Mouse (Mus musculus) G1E (cell line): ENCODE measurements around the gene Aig1. TPM values are rescaled to one million over a fixed set of nuclear protein-coding genes. Genes with fewer than 3 reads are reported as not detected.

Experiments used
- ATAC-seq: 2 replicates; pipeline ENCODE4 v1.8.0; 2016; ENCODE audit warnings: mild to moderate bottlenecking; ENCODE audit not compliant: insufficient number of reproducible peaks, poor library complexity, low FRiP score, severe bottlenecking; ENCODE audit errors: extremely low read depth
- DNase-seq: peaks from one replicate; pipeline ENCODE4 v3.0.0; 2012; ENCODE audit warnings: low spot score
- H3K27me3 ChIP-seq: 2 replicates; pipeline ENCODE4 v1.6.1; 2012; ENCODE audit warnings: mild to moderate bottlenecking, low read length, inconsistent platforms; ENCODE audit not compliant: insufficient read depth
- H3K36me3 ChIP-seq: replicated peaks from 2 replicates; pipeline ENCODE3; 2012; ENCODE audit warnings: mild to moderate bottlenecking, inconsistent platforms
- H3K4me1 ChIP-seq: 2 replicates; pipeline ENCODE4 v1.6.1; 2012; ENCODE audit warnings: low read depth, low read length, inconsistent platforms, mixed read lengths; ENCODE audit not compliant: insufficient read depth
- H3K4me3 ChIP-seq: 2 replicates; pipeline ENCODE4 v1.5.1; 2012; ENCODE audit warnings: low read depth, mild to moderate bottlenecking, inconsistent platforms, low read length, moderate library complexity, mixed read lengths
- H3K9me3 ChIP-seq: replicated peaks from 2 replicates; pipeline ENCODE4 v1.6.1; 2012; ENCODE audit warnings: inconsistent platforms
- CTCF ChIP-seq: IDR thresholded peaks from 2 replicates; pipeline ENCODE4 v1.5.1; 2012; ENCODE audit warnings: low read depth, low read length, inconsistent platforms, mixed read lengths
- GATA1 ChIP-seq: IDR thresholded peaks from 2 replicates; pipeline ENCODE4 v1.6.1; 2012; ENCODE audit warnings: borderline replicate concordance, low read length, inconsistent platforms, mixed read lengths
- GATA2 ChIP-seq: IDR thresholded peaks from 2 replicates; pipeline ENCODE4 v1.6.1; 2012; ENCODE audit warnings: low read depth, low read length, inconsistent platforms, borderline replicate concordance
- POLR2AphosphoS5 ChIP-seq: IDR thresholded peaks from 2 replicates; pipeline ENCODE4 v1.6.1; 2012; ENCODE audit warnings: low read depth, low read length, inconsistent platforms; ENCODE audit not compliant: insufficient replicate concordance
- TAL1 ChIP-seq: conservative IDR thresholded peaks from 2 replicates; pipeline ENCODE4 v1.6.1; 2012; ENCODE audit warnings: low read depth, low read length, inconsistent platforms, mixed read lengths
- polyA plus RNA-seq: library from polyadenylated mRNA; stranded (reverse); fragments of >175 nt; gene quantifications from 2 replicates; pipeline ENCODE4 v1.2.3, GENCODE M21; 2012
- total RNA-seq, 2 experiments: library from RNA; stranded (forward) in 1 of 2; stranded (reverse) in 1 of 2; fragments of 200-1000 nt in 1 of 2; fragments of >200 nt in 1 of 2; fragmentation: Nextera tagmentation in 1 of 2; gene quantifications; 2 replicates each; pipeline ENCODE4 v1.2.3; 2014 to 2017

Aig1 gene
- total and polyA plus RNA-seq, 3 experiments: 0.27 TPM; not detected in 2

DNA sequence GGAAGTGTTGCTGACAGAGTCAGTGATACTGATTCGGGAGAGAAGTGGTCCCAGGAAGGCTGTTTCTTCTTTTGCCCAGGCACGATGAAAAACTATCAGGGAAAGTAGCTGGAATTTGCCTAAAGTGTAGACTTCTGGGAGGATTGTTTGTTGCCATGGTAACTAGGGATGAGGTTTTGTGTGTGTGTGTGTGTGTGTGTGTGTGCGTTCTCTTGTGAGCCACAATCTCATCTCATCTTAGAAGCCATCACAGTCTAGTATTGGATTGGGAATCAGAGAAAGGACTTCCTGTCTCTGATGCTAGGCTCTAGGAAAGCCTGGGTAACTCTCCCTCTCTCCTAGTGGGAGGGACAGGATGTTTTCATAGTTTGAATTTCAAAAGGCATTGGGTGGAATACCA lies 237.0 kb downstream of the Aig1 start:
- no peak for TF ChIP-seq POLR2AphosphoS5
- TF ChIP-seq GATA2: no peak
- TF ChIP-seq GATA1: no peak
- TF ChIP-seq CTCF: no peak
- no peak for TF ChIP-seq TAL1
- no peak overlapping the region for H3K4me3 ChIP-seq
- H3K4me1 ChIP-seq: no peaks in the 10 kb centered on the region
- DNase-seq (no peak), ATAC-seq (no peak)
- no peaks in the 10 kb centered on the region for H3K9me3 ChIP-seq
- no peaks in the 10 kb centered on the region for H3K36me3 ChIP-seq
- no peaks in the 10 kb centered on the region for H3K27me3 ChIP-seq

DNA sequence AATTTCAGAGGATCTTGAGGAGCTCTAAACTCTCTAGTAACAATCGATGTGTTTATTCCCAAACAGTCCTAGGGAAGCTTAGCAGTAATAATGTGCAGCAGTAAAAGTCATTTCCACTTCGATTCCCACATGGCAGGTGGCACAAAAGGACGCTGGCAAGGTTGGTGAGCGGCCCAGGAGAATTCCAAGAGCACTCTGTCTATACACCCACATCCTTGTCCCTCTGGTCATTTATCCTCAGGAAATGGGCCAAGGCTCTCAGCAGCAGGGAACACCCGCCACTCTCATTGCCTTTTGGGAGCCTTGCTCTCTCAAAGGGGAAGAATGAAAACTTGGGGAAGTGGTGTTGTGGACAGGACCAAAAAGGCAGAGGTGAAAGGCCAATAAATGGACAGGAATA lies 245.0 kb downstream of the Aig1 start:
- ATAC-seq (no peak), DNase-seq (no peak)
- Histone ChIP-seq H3K9me3 (no peaks in the 10 kb centered on the region), H3K4me3 (no peak overlapping the region), H3K27me3 (0 out of 2 replicates have a peak, but pooled peaks cover 3% of the 10 kb centered on the region), H3K36me3 (no peaks in the 10 kb centered on the region), H3K4me1 (no peaks in the 10 kb centered on the region)
- TF ChIP-seq CTCF (no peak), POLR2AphosphoS5 (no peak), GATA1 (no peak), GATA2 (no peak), TAL1 (no peak)

DNA sequence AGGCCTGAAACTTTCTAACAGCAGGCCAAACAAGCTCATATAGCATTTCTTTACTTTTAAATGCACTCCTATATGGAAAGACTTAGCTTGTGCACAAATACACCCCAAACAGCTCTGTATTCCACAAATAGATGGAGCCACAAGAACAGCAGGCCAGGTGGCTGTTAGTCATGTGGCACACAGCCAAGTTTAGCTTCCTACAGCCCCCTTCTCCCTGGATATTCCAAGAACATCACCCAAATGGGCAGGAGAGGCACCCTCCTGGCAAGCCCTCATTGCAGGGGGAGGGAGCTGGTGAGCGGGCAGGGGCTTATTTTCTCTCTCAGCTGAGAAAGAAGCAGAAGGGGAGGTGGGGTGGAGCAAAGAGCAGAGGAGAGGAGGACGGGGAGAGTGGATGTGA lies 267.9 kb downstream of the Aig1 start:
- peaks cover 2% of the 10 kb centered on the region; the same call in 1 of the 2 replicates for H3K27me3 ChIP-seq
- no peaks in the 10 kb centered on the region for H3K4me1 ChIP-seq
- H3K36me3 ChIP-seq: no peaks in the 10 kb centered on the region
- H3K4me3 ChIP-seq: no peak overlapping the region
- DNase-seq (no peak), ATAC-seq (no peak)
- no peaks in the 10 kb centered on the region for H3K9me3 ChIP-seq
- no peak for TF ChIP-seq GATA1
- no peak for TF ChIP-seq TAL1
- TF ChIP-seq GATA2: no peak
- no peak for TF ChIP-seq POLR2AphosphoS5
- no peak for TF ChIP-seq CTCF

DNA sequence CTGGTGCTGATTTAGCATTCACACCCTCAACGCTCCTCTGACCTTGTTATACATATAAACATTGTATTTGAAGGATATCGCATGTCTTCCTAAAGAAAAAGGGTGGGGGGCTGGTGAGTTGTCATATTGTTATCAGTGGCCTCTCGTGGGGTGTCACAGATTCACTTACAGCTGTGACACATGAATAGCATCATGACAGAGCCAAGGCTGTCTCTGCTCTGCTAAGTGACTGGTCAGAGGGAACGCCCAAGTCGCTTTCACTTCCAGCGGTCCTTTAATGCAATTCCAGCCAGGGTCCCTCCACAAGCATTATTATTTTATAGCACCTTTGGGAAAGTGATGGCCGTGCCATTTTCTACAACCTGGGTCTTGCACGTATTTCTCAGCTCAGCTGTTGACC lies 271.3 kb downstream of the Aig1 start:
- no peaks in the 10 kb centered on the region for H3K36me3 ChIP-seq
- H3K4me1 ChIP-seq: no peaks in the 10 kb centered on the region
- DNase-seq (no peak), ATAC-seq (no peak)
- no peaks in the 10 kb centered on the region for H3K9me3 ChIP-seq
- H3K27me3 ChIP-seq: peaks cover 3% of the 10 kb centered on the region; the same call in 1 of the 2 replicates
- H3K4me3 ChIP-seq: no peak overlapping the region
- no peak for TF ChIP-seq CTCF
- no peak for TF ChIP-seq GATA2
- TF ChIP-seq TAL1: no peak
- TF ChIP-seq GATA1: no peak
- TF ChIP-seq POLR2AphosphoS5: no peak

Other genes with a start within 250 kb of the Aig1 start
- 0.34 TPM in 1 of 2 replicates, not detected in the other for gene Hivep2, start 97.1 kb upstream of the Aig1 start, total RNA-seq (2014; fragmentation: Nextera tagmentation)
- gene Hivep2, start 97.1 kb upstream of the Aig1 start, total RNA-seq (2017): 0.16 and 0.29 TPM in 2 replicates
- not detected in 2 replicates for gene Hivep2, start 97.1 kb upstream of the Aig1 start, polyA plus RNA-seq